Mouse (Mus musculus) ovary, adult 18-20 months (tissue): ENCODE data around the gene Itpk1.

ENCODE experiments used
- DNase-seq: peaks from one replicate; pipeline ENCODE4 v3.0.0; 2022; ENCODE audit warnings: low spot score, mixed read lengths

Itpk1 gene

DNA sequence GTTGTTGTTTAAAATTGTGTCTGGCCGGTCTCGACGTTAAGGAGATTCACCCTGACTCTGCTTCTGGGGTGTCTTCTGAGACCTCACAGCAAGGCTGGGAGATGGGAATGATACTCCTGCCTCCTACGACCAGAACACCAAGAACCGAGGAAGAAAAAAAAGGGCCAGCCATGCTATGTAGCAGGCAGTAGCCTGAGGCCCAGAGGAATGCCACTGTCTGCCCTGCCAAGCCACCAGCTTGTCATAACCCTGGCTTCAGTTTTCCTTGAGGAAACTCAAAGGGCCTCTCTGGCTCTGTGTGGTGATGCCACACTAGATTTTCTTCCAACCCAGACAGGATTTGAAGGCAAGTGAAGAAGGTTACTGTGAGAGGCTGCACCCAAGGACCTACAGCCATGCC, 79.6 kb downstream of the Itpk1 start:
- DNase-seq: no peak

DNA sequence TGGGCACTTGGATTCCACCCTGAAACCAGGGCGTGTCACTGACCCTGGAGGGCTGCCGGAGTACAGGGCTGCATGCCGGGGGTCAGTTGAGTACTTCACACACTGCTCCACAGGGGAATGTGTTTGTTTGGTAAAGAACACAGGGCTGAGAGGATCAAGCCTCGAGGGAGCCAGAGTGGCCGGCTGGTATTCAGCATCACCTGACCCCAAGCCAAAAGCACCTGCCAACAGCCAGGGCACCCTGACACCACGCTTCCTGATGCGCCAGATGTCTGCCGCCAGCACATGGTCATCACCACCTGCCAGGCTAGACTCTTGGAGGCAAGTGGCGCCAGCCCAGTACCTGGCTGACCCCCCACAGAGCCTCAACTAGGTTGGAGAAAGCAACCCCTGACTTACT, 80.9 kb downstream of the Itpk1 start:
- no peak for DNase-seq

DNA sequence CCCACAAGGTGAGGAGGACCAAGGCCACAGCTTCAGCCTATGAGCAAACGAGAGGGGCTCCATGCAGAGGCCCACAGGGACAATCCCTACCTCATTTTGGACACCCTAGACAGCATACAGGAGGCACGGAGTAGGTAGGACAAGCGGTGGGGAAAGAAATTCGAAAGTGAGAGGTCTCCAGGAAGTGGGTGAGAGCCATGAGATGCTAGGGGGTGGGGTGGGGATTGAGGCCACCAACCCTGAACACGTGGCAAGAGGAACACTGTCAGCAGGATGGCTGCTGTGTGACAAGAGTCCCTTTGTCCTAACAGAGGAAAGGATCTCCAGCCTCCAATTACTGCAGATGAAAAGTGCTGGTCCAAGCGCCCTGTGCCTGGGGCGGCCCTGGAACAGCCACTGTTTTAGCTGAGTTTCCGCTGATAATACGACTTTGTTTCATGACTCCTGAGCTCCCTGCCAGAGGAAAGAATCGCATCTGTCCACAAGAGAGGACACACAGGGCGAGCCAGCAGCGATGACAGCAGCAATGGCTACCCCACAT, 82.4 kb downstream of the Itpk1 start:
- no peak for DNase-seq

DNA sequence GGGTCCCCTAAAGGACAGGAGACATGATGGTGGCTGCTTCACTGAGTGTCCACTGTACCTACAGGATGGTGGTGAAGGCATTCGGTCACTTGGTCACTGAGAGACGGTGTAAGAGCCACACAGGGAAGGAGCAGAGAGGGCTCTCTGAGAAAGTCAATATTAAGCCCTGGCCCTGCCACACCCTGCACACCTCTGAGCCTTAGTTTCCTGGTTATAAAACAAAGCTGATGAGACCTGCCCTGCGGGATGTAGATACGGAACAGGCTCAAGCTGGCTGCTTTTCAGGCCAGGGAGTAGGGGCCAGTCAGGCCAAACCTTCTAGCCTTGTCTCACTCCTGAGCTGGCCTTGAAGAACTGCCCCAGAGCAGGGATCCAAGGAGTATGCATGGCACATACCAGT, 82.9 kb downstream of the Itpk1 start:
- no peak for DNase-seq

DNA sequence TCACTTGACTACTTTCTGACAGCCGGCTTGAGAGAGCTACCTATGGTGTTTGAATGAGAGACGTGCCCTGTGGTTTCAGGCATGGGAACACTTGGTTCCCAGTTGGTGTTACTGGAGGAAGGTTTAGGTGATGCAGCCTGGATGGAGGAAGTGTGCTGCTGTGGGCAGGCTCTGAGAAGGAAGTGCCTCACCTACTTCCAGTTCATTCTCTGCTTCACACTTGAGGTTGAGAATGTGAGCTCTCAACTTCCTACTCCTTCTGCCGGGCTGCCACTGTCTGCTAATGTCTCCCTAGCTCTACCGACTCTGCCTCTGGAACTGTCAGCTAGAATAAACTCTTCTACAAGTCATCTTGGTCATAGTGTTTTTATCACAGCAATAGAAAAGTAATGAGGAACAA, 83.5 kb downstream of the Itpk1 start:
- DNase-seq: no peak

DNA sequence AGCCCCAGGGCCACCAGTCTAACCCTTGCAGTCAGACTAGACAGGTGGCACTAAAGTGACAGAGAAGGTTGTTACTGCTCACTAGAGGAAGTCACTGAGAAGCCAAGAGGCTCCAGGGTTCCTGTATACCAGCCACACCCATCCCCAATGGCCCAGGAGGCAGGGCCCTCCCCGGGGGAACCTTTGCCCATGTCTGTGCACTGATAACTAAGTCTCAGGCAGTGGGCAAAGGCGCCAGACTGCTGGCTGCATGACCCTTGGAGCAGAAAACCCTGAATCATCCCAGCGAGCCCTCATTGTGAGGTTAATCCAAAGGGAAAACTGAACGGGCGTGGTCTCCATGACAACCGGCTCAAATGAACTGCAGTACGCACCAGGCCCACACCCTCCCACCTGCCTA, 84.8 kb downstream of the Itpk1 start:
- DNase-seq: no peak

DNA sequence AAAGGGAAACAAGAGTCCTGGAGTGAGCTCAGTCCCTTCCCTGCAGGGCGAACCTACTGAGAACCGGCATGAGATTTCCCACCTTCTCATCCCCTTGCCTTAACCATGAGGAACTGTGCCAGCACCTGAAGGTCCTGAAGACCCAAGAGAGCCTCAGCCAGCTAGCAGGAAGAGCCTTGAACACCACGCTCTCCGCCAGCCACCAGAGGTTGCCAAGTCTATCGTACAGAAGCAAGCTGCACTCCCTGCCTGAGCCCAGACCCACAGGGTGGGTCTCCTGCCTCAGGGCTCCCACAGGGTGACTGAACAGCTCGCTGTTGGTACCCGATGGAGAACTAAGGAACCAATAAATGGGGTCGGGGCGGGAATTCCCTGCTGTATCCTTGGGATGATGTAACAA, 86.6 kb downstream of the Itpk1 start:
- no peak for DNase-seq

DNA sequence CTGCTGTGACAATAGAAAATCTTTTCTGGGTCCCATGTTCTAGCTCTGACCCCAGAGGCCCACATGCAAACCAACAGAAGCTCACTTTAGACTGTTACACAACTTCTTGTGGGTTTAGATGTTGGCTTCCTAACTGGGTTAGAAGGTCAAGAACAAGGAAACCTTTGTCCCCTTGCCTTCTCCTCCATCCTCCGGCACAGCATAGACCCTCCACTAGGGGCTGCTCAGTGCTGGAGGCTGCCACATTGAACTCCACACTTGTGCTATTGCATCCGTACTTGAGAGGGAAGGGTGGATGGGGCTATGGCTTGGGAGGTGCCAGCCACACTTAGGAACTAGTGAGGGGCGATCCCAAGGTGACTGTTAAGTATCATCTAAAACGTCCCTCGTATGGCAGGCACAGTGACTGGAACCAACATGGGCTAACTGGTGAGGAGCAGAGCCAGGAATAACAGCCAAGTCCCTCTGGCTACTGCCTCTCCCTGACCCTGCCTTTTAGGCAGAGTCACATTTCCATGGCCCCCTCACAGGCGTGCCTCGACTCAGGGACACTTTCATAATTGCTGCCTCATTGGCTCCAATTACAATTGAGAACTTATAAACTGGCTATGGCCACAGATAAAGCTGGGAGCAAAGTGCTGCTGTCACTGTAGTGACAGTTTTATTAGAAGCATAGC, 87.7 kb downstream of the Itpk1 start:
- no peak for DNase-seq

DNA sequence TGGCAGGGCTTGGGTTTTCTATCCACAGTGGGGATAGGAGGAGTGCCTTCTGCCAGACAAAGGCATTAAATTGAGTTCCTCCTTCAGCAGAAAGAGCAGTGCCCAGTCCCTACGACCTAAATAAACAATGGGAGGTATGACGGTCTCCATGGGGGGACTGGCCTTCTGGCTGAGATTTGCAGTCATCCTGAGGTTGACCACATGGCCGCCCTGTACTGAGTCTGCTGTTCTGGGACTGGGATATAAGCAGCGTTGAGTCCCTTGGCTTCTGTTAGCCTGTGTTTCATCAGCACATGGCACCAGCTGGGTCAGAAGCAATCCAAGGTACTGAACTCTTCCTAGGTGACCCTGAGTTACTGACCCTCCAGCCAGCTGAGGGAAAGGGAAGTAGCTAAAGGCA, 88.5 kb downstream of the Itpk1 start:
- no peak for DNase-seq

DNA sequence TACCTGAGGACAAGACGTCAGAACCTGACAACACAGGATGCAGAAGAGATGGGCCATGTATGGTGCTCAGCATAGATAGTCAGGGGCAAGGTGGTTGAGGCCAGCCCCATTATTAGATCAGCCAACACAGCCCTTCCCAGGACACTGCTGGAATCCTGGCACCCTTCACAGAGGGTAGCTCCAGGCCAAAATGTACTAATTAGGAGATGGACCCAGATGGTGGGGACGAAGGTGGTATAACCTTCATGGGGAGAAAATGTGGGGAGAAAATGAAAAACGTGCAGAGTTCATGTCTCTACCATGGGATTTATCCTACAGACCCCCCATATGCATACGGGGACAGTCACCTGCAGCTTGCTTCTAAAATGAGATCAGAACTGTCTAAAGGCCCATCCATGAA, 91.3 kb downstream of the Itpk1 start:
- no peak for DNase-seq

DNA sequence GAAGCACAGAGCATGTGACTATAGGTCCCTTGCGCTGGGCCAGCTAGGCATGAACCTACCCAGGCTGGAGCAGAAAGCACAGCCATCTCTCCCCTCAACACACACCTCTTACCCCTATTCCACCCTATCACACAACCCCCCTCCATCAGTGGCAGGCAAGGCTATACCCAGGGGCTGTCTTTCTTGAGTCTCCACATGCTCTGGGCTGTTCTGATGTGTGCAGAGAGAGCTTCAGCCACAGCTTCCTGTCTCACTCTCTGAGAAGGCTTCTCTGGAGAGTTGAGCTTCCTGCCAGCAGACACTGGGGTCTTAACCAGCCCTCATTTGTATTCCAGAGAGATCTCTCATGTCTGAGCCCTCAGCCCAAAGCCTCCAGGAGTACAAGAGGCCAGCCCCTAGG, 92.3 kb downstream of the Itpk1 start:
- DNase-seq: no peak

DNA sequence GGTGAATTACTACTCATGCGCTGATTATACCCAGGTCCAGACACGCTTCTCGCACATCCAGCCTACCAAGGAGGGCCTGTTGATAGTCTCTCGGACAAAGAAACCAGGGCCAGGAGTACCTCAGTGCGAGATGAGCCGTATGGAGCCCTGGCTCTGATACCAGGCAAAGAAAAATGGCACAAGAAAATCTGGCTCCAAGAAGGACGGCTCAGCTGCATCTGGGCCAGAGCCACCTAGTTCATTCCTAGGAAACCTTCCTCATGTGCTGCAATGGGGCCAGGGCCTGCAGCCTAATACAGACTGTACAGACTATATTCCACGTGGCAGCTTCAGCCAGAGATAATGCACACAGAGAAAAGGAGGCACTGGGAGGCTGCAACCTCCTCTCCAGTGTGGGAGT, 93.8 kb downstream of the Itpk1 start:
- DNase-seq: no peak

DNA sequence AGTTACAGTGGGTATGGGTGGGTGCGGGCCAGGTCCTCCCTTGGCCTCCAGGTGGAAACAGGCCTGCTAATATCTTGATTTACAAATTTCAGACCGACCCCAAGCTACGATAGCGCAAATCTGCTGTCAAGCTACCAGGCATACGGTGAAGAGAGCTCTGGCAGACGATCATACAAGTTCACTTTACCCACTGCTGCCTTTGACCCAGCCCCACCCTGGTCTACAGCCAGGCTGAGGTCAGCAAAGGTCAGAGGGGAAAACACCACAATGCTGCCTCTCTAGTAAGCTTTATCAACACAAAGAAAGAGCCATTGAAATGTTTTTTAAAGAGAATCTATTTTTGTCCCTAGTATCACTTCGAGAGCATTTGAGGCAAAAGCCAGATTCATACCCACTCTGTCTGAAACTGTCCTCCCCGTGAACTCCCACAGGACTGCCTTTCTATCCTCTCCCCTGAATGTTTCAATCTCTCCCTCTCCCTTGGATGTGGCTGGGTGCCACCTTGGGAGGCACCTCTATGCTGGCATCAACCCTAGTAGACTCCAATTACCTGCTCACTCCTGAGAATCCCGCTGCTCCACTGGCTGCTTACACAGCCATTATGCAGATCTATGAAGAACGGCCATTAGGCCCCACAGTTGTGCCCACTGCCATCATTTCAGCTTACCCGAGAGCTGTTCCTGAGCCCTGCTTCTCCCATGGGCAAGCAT, 96.8 kb downstream of the Itpk1 start:
- DNase-seq: no peak

DNA sequence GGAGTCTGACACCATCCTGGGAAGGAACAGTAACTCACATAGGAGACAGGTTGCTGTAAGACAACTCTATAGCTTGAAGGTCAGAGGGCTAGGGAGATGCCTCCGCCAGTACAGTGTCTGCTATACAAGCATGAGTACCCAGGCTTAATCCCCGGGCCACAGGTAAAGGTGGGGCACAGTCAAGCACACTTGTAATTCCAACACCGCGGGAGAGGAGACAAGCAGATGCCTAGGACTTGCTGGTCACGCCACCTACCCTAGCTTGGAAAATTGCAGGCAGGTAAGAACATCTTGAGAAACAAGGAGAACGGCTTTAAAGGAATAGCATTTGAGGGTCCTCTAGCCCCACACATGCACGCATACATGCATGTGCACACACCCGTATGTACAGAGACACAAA, 97.7 kb downstream of the Itpk1 start:
- no peak for DNase-seq

DNA sequence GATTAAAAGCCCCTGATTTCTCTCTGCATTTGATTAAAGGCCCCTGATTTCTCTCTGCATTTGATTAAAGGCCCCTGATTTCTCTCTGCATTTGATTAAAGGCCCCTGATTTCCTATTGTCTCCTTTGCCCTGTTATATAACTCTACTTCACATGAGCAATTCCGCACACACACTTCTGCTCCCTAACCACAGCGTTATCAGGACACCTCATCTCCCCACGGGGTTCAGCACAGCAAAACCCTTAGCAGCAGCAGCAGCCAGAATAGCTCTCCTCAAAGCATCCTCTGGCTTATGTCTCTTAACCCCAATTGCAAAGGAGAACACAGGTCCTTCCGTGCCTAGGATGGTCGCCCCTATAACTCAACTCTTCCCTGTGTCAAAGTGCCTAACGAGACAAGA, 99.1 kb downstream of the Itpk1 start:
- no peak for DNase-seq

DNA sequence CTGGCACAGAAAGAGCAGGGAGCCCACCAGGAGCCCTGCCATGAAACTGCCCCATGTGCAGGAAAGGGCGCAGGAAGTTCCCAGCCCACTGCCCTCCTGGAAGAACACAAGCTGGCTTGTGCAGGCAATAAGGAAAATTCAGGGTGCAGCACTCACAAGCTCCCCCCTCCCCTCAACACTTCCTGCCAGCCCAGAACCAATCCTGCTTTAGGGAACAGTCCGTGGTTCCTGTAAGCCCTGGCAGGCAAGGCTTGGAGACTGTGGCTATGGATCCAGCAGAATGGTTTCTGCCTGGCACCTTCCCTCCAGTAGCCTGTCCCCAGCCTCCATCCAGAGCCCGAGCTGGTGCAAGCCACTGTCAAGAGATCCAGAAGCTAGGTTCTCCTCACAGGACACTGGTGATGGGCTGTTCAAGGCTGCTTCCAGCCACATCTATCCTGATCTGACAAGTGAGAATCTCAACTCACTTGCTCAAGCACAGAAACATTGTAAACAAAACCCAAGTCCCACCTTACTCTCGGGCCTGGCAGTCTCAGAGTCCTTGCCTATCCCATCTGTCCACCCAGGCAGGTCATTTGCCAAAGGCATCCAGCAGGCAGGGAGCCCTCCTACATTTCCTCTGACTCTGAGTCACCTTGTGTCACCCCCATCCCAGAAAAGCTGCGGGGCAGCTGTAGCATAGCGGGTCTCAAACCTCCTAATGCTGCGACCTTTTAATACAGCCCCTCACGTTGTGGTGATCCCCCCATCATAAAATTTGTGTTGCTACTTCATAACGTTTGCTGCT, 102.3 kb downstream of the Itpk1 start:
- no peak for DNase-seq

DNA sequence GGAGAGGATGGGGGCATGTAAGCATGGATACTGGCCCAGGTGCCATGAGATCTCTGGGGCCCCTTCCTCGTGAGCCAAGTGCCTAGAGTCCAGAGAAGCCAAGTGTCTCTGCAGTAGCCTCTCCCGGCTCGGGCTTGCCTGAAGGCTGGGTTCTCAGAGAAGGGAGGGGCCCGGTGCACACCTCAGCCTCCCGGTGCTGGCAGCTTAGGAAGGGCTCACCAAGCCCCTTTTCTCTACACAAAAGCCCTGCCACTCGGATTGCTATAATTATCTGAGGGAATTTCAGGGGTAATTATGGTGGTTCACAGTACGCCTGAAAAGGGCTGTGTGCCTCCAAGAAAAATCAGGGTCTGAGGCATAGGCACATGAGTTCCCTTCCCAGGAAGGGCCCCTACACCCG, 102.9 kb downstream of the Itpk1 start:
- no peak for DNase-seq

DNA sequence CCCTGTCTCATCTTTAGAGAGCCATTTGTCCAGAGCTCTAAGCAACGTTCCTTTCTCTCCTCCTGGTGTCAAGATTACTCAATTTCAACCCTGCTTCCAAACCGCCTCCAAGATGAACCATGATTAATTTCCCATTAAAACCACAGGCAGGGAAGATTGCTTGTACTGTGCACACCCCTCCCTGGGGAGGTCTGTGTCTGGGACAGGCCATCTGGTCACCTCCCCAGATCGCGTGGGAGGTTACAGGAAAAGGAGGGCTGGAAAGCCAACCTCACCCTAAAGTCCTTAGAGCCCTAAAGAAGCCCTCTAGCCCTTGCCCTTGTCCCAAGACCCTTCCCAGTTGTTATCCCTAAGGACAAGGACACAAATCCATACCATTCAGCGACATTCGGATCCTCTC, 104.4 kb downstream of the Itpk1 start:
- no peak for DNase-seq

DNA sequence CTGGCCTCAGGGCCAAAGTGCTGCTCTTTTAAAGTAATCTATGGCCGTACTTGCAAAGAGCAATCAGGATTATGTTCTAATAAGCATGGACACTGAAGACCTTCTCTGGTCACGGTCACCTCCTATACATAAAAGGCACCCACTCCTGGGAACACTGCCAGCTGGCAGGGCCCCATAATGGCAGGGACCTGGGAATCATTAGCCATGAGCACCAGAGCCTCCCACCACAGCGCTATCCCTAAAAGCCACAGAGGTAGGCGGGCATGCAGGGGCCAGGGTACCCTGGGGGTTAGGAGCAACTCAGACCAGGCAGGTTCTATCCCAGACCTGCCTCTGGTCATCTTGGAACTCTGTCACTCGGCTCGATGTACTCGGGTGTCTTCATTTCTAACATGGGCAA, 104.9 kb downstream of the Itpk1 start:
- DNase-seq: no peak

DNA sequence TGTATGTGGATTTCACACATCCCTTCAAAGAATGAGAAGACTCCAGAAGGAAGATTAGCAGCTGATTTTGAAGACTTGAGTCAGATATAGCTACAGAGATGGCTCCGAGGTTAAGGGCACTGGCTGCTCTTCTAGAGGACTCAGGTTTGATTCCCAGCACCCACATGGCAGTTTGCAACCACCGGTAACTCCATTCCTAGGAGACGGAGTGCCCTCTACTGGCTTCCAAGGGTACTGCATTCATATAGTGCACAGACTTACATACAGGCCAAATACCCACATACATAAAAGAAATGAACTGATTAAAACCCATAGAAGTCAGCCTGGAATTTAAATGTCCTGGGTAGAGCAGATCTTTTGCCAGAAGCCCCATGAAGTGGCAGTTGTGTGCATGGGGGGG, 106.2 kb downstream of the Itpk1 start:
- DNase-seq: no peak

DNA sequence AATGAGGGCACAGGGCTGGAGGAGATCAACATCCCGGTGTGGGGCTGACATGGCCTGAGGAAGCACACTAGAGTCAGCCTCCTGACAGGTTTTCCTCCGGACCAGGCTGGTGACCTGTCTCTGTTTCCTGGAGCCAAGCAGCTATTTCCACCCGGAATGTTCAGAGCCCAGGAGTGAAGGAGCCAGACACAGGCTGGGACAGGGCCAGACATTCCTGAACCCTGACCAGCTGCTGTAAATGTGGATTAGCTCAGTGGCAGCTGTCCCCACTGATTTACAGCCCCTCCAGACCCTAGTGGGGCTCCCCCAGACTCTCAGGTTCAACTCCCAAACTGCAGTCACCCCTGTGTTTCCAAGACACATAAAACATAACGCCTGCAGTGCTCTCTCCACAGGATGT, 107.3 kb downstream of the Itpk1 start:
- no peak for DNase-seq

DNA sequence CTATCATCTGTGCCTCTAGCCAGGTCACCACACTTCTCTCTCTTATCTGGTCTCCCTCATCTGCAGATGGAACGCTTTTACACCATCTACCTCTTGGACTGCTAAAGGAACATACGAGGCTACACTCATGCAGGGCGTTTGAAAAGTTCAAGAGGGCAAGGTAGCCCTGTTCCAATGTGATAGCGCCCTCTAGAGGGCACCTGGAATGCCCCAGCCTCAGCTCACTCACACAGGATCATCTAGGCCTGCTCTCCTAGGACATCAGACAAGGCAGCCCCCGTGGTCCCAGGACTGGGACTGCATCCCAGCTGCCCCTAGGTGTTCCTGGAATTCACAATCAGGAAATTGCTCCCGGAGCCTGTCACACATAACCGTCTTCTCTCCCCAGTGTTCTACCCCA, 108.3 kb downstream of the Itpk1 start:
- no peak for DNase-seq

DNA sequence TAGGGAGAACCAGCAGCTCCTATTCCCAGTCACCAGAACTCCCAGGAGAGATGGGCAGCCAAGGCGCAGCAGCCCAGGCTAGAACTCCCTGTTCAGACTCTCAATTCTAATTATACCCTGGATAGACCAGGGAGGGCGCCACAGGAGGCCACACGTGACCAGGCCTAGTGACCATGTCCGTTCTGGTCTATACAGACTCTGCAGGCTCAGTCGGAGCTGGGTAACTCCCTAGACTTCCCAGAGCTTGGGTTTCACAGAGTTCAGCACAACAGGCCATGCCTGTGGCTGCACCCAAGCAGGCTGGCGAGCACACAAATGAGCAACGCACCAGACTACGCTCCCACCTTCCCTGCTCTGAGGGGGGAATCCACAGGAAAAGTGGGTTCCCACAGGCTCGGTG, 110.1 kb downstream of the Itpk1 start:
- no peak for DNase-seq
